Mouse (Mus musculus) small intestine, adult 10 weeks (tissue): Measurements from ENCODE around the gene Snurf. TPM values are rescaled to one million over a fixed set of nuclear protein-coding genes. Genes with fewer than 3 reads are reported as not detected.

ENCODE experiments used
- polyA plus RNA-seq: library from polyadenylated mRNA; stranded (reverse); fragments of 350-450 nt; fragmentation: Illumina TruSeq; extraction: RNeasy Lipid Tissue Mini Kit (QIAGEN cat#74804); gene quantifications from one replicate; pipeline ENCODE4 v1.2.3, GENCODE M21; 2014; ENCODE audit warnings: low replicate concordance

Snurf gene
- not detected for polyA plus RNA-seq

GRCm38 (mm10) chr7:60004606-60005330 is at the start of gene Snurf, which contains the start of gene Gm38393:
Gene Snurf, minus strand, starts transcription at chr7:60005049.
Gene Gm38393, minus strand, starts transcription at chr7:60005064.

Other genes with a start within 250 kb of the Snurf start
- 11.0 TPM for gene Gm38393, start within 50 bp of the Snurf start, polyA plus RNA-seq
- 51.5 TPM for gene Snrpn, start 135.2 kb upstream of the Snurf start, polyA plus RNA-seq